Mouse (Mus musculus) activated CD4-positive, CD25-positive, alpha-beta regulatory T cell, adult 4 months (primary cell): ENCODE results near the gene Hypk. TPM values are rescaled to one million over a fixed set of nuclear protein-coding genes. Genes with fewer than 3 reads are reported as not detected.

Experiments
- ATAC-seq: one replicate; pipeline ENCODE4 v1.8.0; 2017
- polyA plus RNA-seq, 2 experiments: library from polyadenylated mRNA; unstranded; fragments of 100-300 nt; shearing (Covaris generic); gene quantifications; one replicate each; pipeline ENCODE4 v1.2.1; 2017

Hypk gene
- 100 to 1,000 TPM; 120 to 207 TPM for polyA plus RNA-seq

DNA sequence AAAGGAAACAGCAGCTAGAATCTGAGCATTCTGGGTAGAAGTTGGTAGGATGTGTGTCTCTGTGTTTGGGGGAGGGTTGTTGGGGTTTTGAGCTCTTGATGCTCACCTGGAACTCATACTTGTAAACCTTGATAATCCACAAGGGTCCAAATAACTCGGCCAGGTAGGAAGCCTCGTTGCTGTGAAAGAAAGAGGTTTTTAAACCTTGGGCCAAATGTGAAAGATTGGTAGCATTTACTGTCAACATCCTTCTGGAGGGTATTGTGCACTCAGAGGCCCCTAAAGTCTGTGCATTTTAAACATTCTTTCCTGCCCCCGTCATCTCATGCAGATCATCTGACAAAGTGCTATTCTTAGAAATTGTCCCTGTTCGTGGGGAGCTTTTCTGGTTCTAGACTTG lies at the start of gene Hypk:
Hypk (plus strand) TSS at position 301 of the 400 bp plus-strand sequence.
- ATAC-seq: no peak

DNA sequence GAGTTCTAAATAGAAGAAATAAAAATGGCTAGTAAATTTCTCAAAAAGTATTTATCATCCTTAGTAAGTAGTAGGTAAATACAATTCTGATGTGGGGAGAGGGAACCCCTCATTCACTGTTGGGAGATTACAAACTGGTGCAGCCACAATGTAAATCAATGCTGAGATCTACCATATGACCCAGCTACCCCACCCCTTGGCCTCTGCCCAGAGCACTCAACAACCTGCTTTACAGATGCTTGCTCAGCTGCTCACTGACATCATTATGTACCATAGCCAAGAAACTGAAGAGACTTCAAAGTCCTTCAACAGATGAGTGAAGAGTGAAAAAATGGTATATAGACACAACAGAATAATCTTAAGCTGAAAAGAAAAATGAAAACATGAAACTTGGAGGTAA lies 49.8 kb upstream of the Hypk start:
- no peak for ATAC-seq

DNA sequence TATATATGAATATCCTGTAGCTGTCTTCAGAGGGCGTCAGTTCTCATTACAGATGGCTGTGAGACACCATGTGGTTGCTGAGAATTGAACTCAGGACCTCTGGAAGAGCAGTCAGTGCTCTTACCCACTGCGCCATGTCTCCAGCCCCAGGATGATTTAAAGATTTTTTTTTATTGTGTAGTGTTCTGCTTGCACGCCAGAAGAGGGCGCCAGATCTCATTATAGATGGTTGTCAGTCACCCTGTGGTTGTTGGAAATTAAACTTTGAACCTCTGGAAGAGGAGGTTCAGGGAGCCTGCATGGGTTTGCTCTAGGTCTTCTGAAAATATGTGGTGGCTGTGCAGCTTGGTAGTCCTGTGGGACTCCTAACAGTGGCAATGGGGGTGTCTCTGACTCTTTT lies 44.9 kb upstream of the Hypk start:
- peak; percentile 84 for ATAC-seq

DNA sequence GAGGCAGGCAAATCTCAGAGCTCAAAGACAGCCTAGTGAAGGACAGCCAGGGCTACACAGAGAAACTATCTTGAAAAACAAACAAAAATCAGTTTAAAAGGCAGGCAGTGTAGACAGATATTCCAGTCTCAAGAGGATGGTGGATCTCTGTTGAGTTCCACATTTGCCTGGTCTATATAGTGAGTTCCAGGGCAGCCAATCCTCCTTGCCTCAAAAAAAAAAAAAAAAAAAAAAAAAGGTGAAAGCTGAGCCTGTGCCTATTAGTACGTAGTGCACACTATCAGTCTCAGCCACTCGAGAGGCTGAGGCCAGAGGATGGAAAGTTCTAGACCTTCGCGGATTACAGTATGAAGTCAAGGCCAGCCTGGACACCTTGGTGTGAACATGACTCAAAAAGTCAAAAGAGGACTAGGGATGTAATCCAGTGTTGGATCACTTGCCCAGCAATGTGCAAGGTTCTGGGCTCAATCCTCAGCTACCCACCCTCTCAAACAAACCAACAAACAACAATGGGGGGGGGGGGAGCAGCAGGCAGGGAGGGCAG lies 40.2 kb upstream of the Hypk start:
- ATAC-seq: no peak

DNA sequence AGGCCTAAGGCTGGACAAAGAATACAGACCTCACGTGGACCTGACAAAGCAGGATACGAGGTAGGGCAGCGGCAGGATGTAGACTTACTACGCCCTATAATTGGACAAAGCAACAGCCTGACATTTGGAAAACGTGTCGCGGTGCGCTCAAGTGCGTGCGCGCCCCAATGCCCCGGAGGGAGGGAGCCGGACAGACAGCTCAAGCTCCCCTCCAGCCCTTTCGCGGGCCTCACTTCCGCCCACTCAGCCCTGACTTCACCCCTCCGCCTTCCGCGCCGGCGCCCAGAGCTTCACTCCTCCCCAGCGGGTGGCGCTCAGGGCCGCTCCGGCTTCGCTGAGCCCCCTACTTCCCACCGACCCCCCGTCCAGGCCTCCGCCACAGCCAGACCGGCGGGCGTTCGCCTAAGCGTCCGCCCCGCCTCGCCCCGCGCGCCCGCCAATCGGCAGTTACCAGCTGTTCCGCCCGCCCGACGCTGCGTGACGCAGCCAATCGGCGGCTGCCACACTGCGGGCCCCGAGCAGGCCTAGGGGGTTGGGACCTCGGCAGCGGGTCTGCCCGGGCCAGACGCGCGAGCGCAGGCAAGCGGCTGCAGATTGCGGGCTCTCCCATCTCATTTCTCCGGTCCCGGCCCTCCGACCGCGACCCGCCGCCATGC lies 39.6 kb upstream of the Hypk start, which contains the start of the genes Pdia3 and Catsper2:
Pdia3 (plus strand) TSS at position 389 of the 656 bp plus-strand sequence.
Catsper2 (minus strand) TSS at position 406 of the 656 bp plus-strand sequence.
- ATAC-seq: peak; percentile 78

DNA sequence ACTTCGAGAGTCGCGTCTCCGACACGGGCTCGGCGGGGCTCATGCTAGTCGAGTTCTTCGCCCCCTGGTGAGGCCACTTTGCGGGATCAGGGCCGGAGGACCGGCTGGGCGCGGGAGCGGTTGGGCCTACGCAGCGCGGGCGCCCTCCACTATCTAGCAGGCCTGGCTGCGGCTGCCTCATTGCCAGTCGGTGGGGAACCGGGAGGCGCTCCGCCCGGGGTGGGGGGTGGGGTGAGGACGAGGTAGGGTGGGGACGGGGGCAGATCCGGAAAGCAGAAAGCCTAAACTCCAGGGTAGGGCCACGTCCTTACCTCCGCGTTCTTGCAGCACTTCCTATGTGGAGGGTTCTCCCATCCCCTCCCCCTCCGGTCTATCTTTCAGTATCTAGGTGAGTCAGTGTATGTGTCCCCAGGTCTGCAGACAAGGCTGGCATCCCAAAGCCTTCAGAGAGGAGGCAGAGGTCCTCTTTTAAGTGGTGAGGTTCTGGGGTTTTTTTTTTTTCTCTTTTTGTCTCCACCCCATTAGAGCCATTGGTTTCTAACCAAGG lies 38.9 kb upstream of the Hypk start:
- ATAC-seq: peak; percentile 38

DNA sequence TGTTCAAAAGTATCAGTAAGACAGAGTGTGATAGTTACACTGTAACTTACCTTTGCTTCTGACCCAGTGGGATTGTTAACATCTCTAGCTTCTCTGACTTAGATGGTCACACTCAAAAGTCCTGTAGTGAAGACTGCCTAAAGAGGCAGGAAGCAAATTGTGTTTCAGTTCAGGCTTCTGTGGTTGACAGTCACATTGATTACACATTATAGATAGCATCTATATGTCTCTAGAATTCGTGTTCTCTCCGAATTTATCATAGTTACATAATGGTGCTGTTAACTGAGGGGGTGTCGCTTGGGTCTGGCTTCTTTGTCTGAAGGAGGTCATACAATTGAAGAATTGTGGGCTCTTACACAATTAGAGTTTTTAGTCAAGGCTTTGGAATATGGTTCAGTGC lies 38.0 kb upstream of the Hypk start:
- no peak for ATAC-seq

DNA sequence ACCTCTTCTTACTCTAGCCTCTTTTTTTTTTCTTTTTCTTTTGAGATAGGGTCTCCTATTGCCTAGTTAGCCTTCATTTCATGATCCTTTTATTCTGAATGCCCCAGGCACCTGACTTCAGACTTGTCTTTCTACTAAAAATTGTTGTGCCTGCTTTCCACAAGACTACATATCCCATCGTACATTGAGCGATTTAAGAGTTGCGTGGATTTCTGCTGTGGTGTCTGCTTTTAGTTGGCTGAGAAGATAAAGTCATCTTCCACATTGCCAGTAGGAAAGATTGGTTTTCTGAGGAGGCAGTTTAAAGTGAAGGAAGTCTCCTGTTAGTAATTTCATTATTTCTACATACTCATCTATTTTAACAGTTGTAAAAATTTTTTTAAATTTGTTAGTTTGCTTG lies 37.5 kb upstream of the Hypk start:
- ATAC-seq: no peak

DNA sequence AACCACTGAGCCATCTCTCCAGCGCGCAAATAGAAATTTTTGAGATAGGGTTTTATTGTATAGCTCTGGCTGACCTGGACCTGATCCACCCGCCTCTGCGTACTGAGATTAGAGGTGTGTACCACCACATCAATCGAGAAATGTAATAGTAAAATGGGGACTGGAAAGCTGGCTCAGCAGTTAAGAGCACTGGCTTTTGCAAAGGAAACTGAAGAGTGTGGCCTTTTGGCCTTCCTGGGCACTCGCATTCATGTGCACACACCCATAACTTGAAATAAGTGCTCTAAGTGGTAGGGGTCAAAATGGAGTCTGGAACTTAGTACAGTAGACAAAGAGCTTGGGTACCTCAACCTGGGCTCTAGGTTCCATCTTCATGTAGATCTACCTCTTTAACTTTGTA lies 36.7 kb upstream of the Hypk start:
- ATAC-seq: no peak

DNA sequence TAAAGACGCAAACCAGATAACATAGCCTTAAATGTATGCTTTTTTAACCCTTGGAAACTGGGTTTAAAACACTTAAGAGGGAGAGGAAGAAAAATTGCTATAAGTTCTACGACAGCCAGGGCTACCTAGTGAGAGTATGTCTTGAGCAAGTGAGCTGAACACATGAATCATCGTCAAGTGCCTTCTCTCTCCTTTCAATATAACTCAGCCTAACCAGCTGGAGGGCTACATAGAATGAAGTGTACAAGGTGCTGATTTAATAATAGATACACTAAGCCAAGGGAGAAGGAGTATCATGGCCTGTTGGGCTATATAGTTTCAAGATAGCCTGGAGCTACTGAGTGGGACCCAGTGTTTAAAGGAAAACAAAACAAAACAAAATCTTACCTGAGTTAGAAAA lies 34.6 kb upstream of the Hypk start:
- no peak for ATAC-seq

DNA sequence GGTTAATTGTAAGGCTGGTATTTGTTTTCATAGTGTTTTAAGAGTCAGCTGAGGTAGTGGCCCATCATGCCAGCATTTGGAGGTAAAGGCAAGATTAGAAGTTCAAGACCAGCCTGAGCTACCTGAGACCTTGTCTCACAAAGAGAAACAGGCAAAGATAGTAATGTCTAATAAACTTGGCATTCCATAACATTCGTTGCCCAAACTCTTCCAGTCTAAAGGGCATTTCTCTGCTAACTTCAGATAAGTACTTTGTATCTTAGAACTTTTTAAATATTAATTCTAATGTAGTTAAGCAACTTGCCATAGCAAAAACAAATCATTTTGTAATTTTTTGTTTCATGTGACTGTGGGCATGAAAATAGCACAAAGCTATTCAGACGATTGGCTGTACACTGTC lies 29.9 kb upstream of the Hypk start:
- ATAC-seq: no peak

DNA sequence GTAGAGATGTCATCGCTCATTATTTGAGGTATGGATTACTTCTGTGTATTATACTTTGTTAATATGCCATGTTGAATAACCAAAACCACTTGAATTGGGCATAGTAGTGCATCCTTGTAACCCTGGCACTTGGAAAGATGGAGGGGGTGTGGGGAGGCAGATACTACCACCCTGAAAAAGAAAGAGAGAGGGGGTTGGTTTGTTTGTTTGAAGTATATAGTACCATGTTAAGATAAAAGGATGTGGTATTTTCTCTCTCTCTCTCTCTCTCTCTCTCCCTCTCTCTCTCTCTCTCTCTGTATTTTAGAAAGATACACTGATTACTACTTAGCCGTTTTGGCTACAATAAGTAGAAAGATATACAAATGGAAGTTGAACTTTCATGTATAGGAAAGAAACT lies 27.2 kb upstream of the Hypk start:
- ATAC-seq: peak; percentile 36

DNA sequence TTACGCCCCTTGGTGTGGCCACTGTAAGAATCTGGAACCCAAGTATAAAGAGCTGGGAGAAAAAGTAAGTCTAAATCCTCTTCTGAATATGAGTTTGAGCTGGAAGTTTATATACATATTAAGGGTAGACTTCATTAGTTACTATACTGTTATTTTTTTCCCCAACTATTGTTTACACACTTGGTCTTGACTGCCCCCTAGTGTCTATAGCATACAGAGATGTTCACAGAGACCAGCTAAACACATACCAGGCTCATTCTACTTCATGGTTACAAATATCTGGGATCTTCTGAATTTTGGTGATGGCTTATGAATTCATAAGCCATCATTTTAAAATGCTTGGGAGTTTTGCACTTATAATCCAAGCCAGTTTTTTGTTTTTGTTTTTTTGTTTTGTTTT lies 18.2 kb upstream of the Hypk start:
- ATAC-seq: peak; percentile 64

DNA sequence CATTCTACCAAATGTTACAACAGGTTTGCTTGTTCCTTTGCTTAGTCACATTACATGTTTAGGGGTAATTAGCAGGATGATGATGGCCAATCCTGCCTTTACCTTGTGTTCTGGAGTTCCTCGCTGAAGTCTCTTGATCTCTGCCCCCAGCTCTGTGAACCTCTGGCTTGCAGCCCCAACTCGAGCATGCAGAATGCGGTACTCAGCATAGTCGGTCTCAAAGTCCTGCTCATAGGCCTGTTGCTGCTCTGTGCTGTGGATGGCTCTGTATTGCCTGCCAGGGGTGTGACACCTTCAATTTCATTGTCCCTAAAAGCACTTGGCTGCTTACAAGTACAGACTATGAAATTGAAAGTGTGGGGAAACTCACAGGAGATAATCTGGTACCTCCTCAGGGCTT lies 13.3 kb upstream of the Hypk start:
- no peak for ATAC-seq

DNA sequence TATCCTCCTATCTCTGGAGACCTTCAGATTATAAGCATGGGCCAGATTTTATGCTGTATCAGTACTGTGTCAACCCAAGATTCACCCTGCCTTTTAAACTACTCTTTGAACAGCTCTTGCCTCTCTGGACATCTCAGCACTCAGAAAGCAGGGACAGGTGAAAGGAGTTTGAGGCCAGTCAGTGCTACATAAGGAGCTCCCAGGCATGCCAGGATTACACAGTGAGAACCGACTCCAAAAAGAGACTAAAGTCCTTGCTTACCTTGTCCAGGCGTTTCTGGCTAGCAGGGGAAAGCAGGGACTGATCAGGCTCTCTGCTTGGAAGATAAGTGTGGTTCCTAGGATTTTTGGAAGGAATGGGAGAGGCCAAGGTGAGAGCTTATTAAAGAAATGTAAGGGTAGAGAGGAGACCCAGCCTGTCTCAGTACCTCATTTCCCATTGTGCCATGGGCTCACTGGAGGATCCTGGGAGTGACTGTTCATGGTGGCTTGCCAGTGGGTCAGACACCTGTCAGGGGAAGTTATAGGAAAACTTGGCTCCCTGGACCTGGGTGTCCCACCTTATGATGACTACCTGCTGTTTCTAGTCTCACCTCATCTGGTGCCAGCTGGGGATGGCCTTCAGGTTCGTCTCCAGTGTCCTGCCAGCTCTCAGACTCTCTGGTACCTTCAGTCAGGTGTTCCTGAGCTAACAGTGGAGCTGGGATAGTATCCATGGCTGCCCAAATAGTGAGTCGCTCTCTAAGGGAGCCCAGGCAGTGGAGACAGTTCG lies 12.1 kb upstream of the Hypk start:
- no peak for ATAC-seq

DNA sequence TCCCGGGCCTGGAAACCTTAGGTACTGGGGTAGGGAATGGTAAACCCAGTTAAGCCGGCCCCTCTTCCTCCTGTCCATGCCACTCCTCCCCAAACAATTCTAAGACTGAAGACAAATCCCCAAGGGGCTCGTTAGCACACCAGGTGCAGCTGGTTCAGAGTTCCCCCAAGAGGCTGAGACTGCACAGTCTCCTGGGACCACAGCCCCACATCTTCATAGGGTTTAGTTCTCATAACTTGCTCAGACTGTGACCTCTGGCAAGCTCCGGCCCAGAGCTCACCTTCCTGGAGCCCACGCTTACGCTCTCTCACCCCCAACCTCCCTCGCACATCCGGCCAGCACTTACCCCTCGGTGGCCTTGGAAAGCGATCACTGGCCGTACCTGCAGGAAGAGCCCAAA lies 11.3 kb upstream of the Hypk start:
- no peak for ATAC-seq

DNA sequence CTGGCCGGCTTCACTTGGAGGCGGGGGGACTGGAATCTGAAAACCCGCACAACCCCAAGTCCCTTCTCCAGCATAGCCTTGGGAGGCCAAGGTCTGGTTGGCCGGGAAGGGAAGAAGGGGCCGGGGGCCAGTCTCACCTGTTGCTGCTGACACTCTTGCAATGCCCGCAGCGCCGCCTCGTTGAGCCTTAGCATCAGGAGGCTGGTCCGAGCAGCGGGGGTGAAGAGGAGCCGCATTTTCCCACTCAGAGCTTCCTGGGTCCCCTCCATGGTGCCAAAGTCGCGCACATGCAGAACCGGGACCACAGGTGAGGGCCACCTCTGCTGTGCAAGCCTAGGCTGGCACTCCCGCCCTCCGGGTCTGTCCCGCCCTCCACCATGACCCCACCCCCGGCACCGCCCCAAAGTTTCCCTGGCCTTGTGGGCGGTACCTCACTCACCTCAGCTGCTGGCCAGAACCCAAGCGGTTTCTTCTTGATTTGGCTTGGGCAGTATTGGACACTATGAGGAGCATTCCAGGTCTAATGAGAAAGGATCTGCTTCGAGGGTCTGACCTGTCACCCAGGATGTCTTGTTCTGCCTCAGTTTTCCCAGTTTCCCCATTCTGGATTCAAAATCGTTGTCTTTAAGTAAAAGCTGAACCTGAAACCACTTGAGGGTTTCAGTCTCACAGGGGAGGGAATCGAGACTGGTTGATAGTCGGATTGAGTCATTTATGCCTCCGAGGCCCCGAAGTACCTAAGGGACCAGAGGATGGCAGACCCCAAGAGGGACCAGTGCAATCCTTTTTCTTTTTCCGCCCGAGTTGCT lies 10.6 kb upstream of the Hypk start:
- peak; percentile 92 for ATAC-seq

DNA sequence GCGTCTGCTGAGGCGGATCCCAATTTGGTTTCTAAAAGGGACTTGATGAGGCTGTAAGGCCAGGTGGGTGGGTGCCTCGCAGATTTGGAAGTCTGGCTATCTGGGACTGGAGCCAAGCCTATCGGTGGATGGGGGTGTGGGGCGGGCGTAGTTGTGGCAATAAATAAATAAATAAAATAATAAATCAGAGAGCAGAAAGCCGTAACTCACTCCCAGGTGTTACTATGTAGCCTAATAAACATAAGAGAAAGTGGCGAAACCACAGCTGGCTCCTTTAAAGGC lies 10.1 kb upstream of the Hypk start:
- no peak for ATAC-seq

DNA sequence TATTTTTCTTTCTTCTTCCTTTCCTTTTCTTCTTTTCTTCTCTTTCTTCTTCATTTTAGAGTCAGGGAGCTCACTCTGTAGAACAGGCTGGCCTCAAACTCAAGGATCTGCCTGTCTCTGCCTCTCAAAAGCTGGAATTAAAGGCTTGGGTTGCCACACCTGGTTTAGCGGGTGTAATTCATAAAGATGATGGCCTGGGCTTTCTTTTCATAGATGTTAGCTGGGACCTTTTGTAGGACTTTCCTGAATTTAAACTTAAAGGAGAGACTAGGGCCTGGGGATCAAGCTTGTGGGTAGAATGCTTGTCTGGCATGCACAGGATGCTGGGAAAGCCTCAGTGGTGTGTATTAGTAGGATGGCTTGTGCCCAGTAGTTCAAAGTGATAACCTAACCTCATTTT lies 8.9 kb upstream of the Hypk start, which contains the start of gene Ell3:
Ell3 (minus strand) TSS at position 101 of the 400 bp plus-strand sequence.
- no peak for ATAC-seq

DNA sequence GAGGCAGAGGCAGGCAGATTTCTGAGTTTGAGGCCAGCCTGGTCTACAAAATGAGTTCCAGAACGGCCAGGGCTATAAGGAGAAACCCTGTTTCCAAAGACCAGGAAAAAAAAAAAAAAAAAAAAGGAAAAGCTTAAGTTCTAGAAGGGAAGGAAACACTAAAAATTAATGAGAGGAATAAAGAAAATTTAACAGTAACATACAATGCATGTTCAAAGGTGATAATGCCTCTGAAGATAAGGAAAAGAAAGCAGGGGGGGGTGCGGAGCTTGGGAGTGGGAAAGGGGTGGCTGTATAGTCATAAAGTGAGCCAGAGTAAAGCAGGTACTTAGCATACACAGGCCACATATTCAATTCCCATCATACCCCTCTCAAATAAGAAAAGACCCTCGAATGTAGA lies 8.0 kb upstream of the Hypk start:
- ATAC-seq: no peak

DNA sequence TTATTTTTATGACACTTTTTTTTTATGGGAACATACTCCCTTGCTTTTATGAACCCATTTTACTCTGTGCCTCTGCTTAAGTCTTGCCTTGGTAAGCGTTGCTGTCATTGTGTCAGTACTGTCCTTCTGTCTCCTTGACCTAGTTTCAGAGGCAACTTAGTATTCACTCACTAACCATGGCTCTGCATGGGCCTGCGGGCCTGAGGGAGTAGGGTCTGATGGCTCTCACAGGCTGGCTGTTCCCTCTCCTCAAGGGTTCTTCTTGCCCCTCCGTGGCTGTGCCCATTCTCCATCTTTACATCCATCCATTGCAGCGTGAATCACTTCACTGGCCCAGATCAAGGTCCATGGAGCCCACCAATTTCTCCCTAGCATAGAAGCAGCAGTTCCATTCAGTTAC lies 6.6 kb upstream of the Hypk start:
- no peak for ATAC-seq

DNA sequence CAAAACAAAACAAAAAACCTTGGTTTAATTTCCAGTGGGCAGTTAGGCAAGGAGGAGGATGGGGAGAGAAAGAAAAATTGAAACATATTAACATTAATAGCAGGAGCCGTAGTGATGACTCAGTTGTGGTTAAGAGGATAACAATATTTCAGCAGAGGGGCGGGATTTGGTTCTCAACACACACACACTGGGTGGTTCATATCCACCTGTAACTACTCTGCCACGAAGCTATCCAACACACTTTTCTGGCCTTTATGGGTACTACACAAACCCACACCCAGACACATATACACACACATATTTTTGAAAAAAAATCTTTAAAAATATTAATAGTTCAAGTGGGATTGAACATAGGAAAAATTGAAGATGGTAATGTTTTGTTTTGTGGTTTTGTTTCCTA lies 6.1 kb upstream of the Hypk start:
- ATAC-seq: no peak

DNA sequence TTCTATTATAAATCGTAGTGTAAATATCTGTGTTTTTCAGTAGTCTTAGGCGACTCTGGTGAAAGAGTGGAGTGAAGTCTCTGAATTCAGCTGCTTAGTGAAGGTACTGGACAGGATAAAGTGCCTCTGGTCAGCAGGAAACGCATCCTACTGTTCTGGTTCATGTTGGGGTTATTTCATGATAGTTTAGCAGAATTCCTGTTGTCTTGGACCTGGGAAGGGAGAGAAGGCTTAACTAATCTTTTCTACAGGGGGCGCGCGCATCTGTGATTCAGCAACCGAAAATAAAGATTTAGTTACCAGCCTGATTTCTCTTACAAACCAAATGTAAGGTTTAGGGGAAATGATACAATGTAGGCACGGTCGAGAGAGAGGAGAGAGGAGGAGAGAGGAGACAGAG lies 5.0 kb upstream of the Hypk start:
- ATAC-seq: no peak
